Mouse (Mus musculus): ENCODE measurements around the gene Cyp2d26. TPM values are rescaled to one million over a fixed set of nuclear protein-coding genes. Genes with fewer than 3 reads are reported as not detected.

Cyp2d26 gene
- polyA plus RNA-seq, 3 experiments from 2014 or later, result 0.44 TPM; not detected in 2

GRCm38 (mm10) chr15:82748141-82748540 lies 46.0 kb downstream of the Cyp2d26 start:
- ATAC-seq, result no peak

GRCm38 (mm10) chr15:82747516-82747915 lies 46.6 kb downstream of the Cyp2d26 start:
- no peak for ATAC-seq

Other genes with a start within 250 kb of the Cyp2d26 start
- gene Cyp2d12, start 239.2 kb downstream of the Cyp2d26 start, polyA plus RNA-seq (2017; shearing (Covaris generic)), result not detected
- gene Cyp2d34, start 173.3 kb downstream of the Cyp2d26 start, polyA plus RNA-seq (2017; shearing (Covaris generic)), result not detected
- gene Cyp2d40, start 30.1 kb downstream of the Cyp2d26 start, polyA plus RNA-seq (2017; shearing (Covaris generic)), result not detected
- 10 to 100 TPM; 13.1 to 21.1 (median 13.8) TPM for gene Tcf20, start 193.6 kb upstream of the Cyp2d26 start, polyA plus RNA-seq (2017; shearing (Covaris generic))
- under 1 TPM in 2 of 3 experiments, not detected in 1; 0.26 to 0.92 TPM for gene Nfam1, start 239.0 kb upstream of the Cyp2d26 start, polyA plus RNA-seq (2017; shearing (Covaris generic))